8 mouse cellular contexts compared by ENCODE assay signal in genomic region chr16:34920182-34920581, GRCm38 (mm10).
A peak's percentile ranks its signal among the peaks of the same experiment; 100 is the strongest.
DNase-seq lines count a peak whose midpoint lies in the region; ATAC-seq and TF ChIP-seq lines count a peak whose summit lies in the region.

No protein-coding gene starts in this region.

- H3K36me3 ChIP-seq in midbrain, postnatal 0 days (ENCODE audit: insufficient read depth, low read length): no peaks in the 10 kb centered on the region
- no peaks in the 10 kb centered on the region for H3K36me3 ChIP-seq in midbrain, embryonic 13.5 days
- no peaks in the 10 kb centered on the region for H3K36me3 ChIP-seq in intestine, embryonic 16.5 days (ENCODE audit: control insufficient read depth, insufficient read depth, low read length)

- H3K27ac ChIP-seq in cerebellum, adult 2 months (ENCODE audit: insufficient read depth, low read length): no peak overlapping the region
- H3K27ac ChIP-seq in midbrain, postnatal 0 days (ENCODE audit: low read depth, low read length): no peak overlapping the region
- no peak overlapping the region for H3K27ac ChIP-seq in midbrain, embryonic 13.5 days
- peak overlapping the region; percentile 92 for H3K27ac ChIP-seq in intestine, embryonic 16.5 days (ENCODE audit: low read length)

- WGBS in cerebellum, adult 2 months: 25% methylated on average over 6 of the region's 6 CpGs
- WGBS in midbrain, postnatal 0 days: 14% methylated on average over 6 of the region's 6 CpGs
- WGBS in midbrain, embryonic 13.5 days: 8% methylated on average over 6 of the region's 6 CpGs
- 21% methylated on average over 6 of the region's 6 CpGs for WGBS in intestine, embryonic 16.5 days

- TF ChIP-seq CTCF in cerebellum, adult 2 months (IDR thresholded peaks at IDR 0.05; ENCODE audit: borderline replicate concordance, insufficient read depth, low read depth, low read length): peak; percentile 32; the same call in 1 of the 2 replicates
- peak; percentile 70 for TF ChIP-seq CTCF in midbrain, postnatal 0 days (IDR thresholded peaks at IDR 0.05)

- DNase-seq in cerebellum, adult 2 months: peak in 1 of 2 experiments; percentile 13
- DNase-seq in cerebellum, adult 9-11 months: no peak
- DNase-seq in midbrain, postnatal 0 days (ENCODE audit: low spot score): peak; percentile 42
- DNase-seq in c-Kit-positive CD71-positive TER-119-negative erythroid progenitor cells, embryonic 14.5 days (ENCODE audit: low read depth): peak; percentile 9
- peak; percentile 69 for DNase-seq in lung, postnatal 36 days
- no peak for DNase-seq in cerebellum, adult 11-12 months

- H3K4me3 ChIP-seq in cerebellum, adult 2 months (replicated peaks; ENCODE audit: insufficient read depth, low read depth, low read length): no peak overlapping the region
- no peak overlapping the region for H3K4me3 ChIP-seq in midbrain, postnatal 0 days (ENCODE audit: low read depth, low read length)
- no peak overlapping the region for H3K4me3 ChIP-seq in midbrain, embryonic 13.5 days (replicated peaks)
- H3K4me3 ChIP-seq in intestine, embryonic 16.5 days (ENCODE audit: low read length): no peak overlapping the region

- TF ChIP-seq POLR2A in cerebellum, adult 2 months (IDR thresholded peaks at IDR 0.05; ENCODE audit: borderline replicate concordance, insufficient read depth, low read length): no peak

- no peak overlapping the region for H3K9ac ChIP-seq in midbrain, postnatal 0 days (replicated peaks; ENCODE audit: low read length, poor library complexity, severe bottlenecking)
- H3K9ac ChIP-seq in midbrain, embryonic 13.5 days (replicated peaks): no peak overlapping the region
- peak overlapping the region; percentile 70; the same call in 1 of the 2 replicates for H3K9ac ChIP-seq in intestine, embryonic 16.5 days (ENCODE audit: low read depth, low read length)

- no peaks in the 10 kb centered on the region for H3K27me3 ChIP-seq in cerebellum, adult 2 months (ENCODE audit: control insufficient read depth, insufficient read depth, low read length)
- H3K27me3 ChIP-seq in midbrain, postnatal 0 days (ENCODE audit: insufficient read depth, low read length): no peaks in the 10 kb centered on the region
- no peaks in the 10 kb centered on the region for H3K27me3 ChIP-seq in midbrain, embryonic 13.5 days
- no peaks in the 10 kb centered on the region for H3K27me3 ChIP-seq in intestine, embryonic 16.5 days (replicated peaks; ENCODE audit: control insufficient read depth, insufficient read depth, low read length)

- no peaks in the 10 kb centered on the region for H3K4me1 ChIP-seq in cerebellum, adult 2 months (ENCODE audit: control insufficient read depth, insufficient read depth, low read length)
- no peaks in the 10 kb centered on the region for H3K4me1 ChIP-seq in midbrain, postnatal 0 days (ENCODE audit: insufficient read depth, low read length)
- H3K4me1 ChIP-seq in midbrain, embryonic 13.5 days (replicated peaks): peaks cover 10% of the 10 kb centered on the region
- H3K4me1 ChIP-seq in intestine, embryonic 16.5 days (ENCODE audit: control insufficient read depth, insufficient read depth, low read length): peaks cover 38% of the 10 kb centered on the region

- H3K9me3 ChIP-seq in midbrain, postnatal 0 days (ENCODE audit: low read length): no peaks in the 10 kb centered on the region
- no peaks in the 10 kb centered on the region for H3K9me3 ChIP-seq in midbrain, embryonic 13.5 days
- no peaks in the 10 kb centered on the region for H3K9me3 ChIP-seq in intestine, embryonic 16.5 days (ENCODE audit: control insufficient read depth, low read length)

- H3K4me2 ChIP-seq in midbrain, postnatal 0 days (ENCODE audit: low read depth, low read length, poor library complexity, severe bottlenecking): no peak overlapping the region
- no peak overlapping the region for H3K4me2 ChIP-seq in midbrain, embryonic 13.5 days (replicated peaks)
- H3K4me2 ChIP-seq in intestine, embryonic 16.5 days (ENCODE audit: low read depth, low read length): 0 out of 2 replicates have a peak overlapping the region, but pooled peaks have one; percentile 24

- no peak for ATAC-seq in midbrain, postnatal 0 days (ENCODE audit: low FRiP score)
- ATAC-seq in midbrain, embryonic 13.5 days: no peak
- ATAC-seq in intestine, embryonic 16.5 days: peak; percentile 9; the same call in 1 of the 2 replicates

Comparison
In these comparisons a context has a peak if more than half of its experiments do, and no peak if none do; other contexts are left out.
1. DNase-seq: peak in midbrain, postnatal 0 days (single experiment), c-Kit-positive CD71-positive TER-119-negative erythroid progenitor cells, embryonic 14.5 days (single experiment) and lung, postnatal 36 days (single experiment); none in cerebellum, adult 9-11 months (single experiment) and cerebellum, adult 11-12 months (single experiment).